Mouse (Mus musculus) heart, postnatal 36 days (tissue): ENCODE measurements around the gene Nhp2. TPM values are rescaled to one million over a fixed set of nuclear protein-coding genes. Genes with fewer than 3 reads are reported as not detected.
A peak's percentile ranks its signal among the peaks of the same experiment; 100 is the strongest.
"Not testable (repeated sequence)": the region's sequence is repeated elsewhere in the genome, so short reads cannot be mapped to it uniquely, and the experiment has no call there.

Experiments used
- DNase-seq, 2 experiments: peaks; one replicate each; pipeline ENCODE4 v3.0.0; 2021 to 2022
- intact Hi-C: fragments of 180-260 bp; cut with DNase I; formaldehyde crosslinking; loops from one replicate; pipeline ENCODE4 v1.15.1; 2025
- total RNA-seq, 2 experiments: library from RNA; stranded (reverse); gene quantifications; 2 replicates each; pipeline ENCODE4 v1.2.3; 2021

Nhp2 gene
- total RNA-seq, 2 experiments from 2014 or later = 20.2 to 25.2 TPM

GRCm38 (mm10) chr11:51650691-51651515 is 31.4 kb downstream of the Nhp2 start, which contains the start of the genes N4bp3 and D930048N14Rik:
Gene N4bp3, minus strand, starts transcription at chr11:51650842.
Gene D930048N14Rik, plus strand, starts transcription at chr11:51650954.
- DNase-seq = peak; percentile 80 to 83
- intact Hi-C loops = loop anchor here (1.0 kb wide), 1 partner anchor 31 kb away; no protein-coding TSS in a partner anchor

- DNase-seq = no peak
- intact Hi-C loops = no loop called here
These were observed 33.4 kb downstream of the Nhp2 start for GRCm38 (mm10) chr11:51652889-51653418.

- intact Hi-C loops = no loop called here
- no peak for DNase-seq
These were observed 34.2 kb downstream of the Nhp2 start for GRCm38 (mm10) chr11:51653736-51654135.

- no peak for DNase-seq
- intact Hi-C loops = no loop called here
These were observed 35.4 kb downstream of the Nhp2 start for GRCm38 (mm10) chr11:51654891-51655290.

- DNase-seq = no peak
- intact Hi-C loops = loop anchor here (2.0 kb wide), 1 partner anchor 14 kb away; no protein-coding TSS in a partner anchor
These were observed 37.4 kb downstream of the Nhp2 start for GRCm38 (mm10) chr11:51656798-51657521.

- DNase-seq = no peak
- intact Hi-C loops = no loop called here
These were observed 38.8 kb downstream of the Nhp2 start for GRCm38 (mm10) chr11:51658291-51658690.

- DNase-seq = peak in 1 of 2 experiments; percentile 26
- intact Hi-C loops = no loop called here
These were observed 39.2 kb downstream of the Nhp2 start for GRCm38 (mm10) chr11:51658705-51659104.

- DNase-seq = no peak
- intact Hi-C loops = no loop called here
These were observed 42.4 kb downstream of the Nhp2 start for GRCm38 (mm10) chr11:51661867-51662365.

- DNase-seq = no peak
- intact Hi-C loops = no loop called here
These were observed 43.1 kb downstream of the Nhp2 start for GRCm38 (mm10) chr11:51662632-51663031.

GRCm38 (mm10) chr11:51664747-51665146 is 45.2 kb downstream of the Nhp2 start:
- intact Hi-C loops, DNase-seq: not testable (repeated sequence)

- intact Hi-C loops = loop anchor here (2.0 kb wide), 1 partner anchor 14 kb away; no protein-coding TSS in a partner anchor
These were observed 51.3 kb downstream of the Nhp2 start for GRCm38 (mm10) chr11:51670846-51671245.

GRCm38 (mm10) chr11:51671376-51671775 is 51.8 kb downstream of the Nhp2 start:
- no peak for DNase-seq
- intact Hi-C loops = loop anchor here (2.0 kb wide), 1 partner anchor 15 kb away; no protein-coding TSS in a partner anchor

More at GRCm38 (mm10) chr11:51670846-51671245, 51.3 kb downstream of the Nhp2 start:
- no peak for DNase-seq

GRCm38 (mm10) chr11:51673291-51673690 is 53.8 kb downstream of the Nhp2 start:
- intact Hi-C loops = no loop called here
- DNase-seq = no peak

Other genes with a start within 250 kb of the Nhp2 start
- gene Phykpl, start 35.0 kb upstream of the Nhp2 start, total RNA-seq = 10 to 100 TPM in 1 of 2 experiments, 1 to 10 TPM in 1; 9.8 to 10.2 TPM
- 100 to 1,000 TPM; 135 to 143 TPM for gene Hnrnpab, start 12.9 kb upstream of the Nhp2 start, total RNA-seq
- gene Rmnd5b, start 16.2 kb downstream of the Nhp2 start, total RNA-seq = 10 to 100 TPM; 14.5 to 16.0 TPM
- gene N4bp3, start 31.1 kb downstream of the Nhp2 start, total RNA-seq = 10 to 100 TPM; 13.4 to 16.3 TPM
- under 1 TPM; 0.33 to 0.62 TPM for gene D930048N14Rik, start 31.2 kb downstream of the Nhp2 start, total RNA-seq
- 10 to 100 TPM; 33.8 to 36.5 TPM for gene 0610009B22Rik, start 69.1 kb downstream of the Nhp2 start, total RNA-seq
- 10 to 100 TPM; 16.4 to 16.7 TPM for gene Sec24a, start 143.9 kb downstream of the Nhp2 start, total RNA-seq
- 100 to 1,000 TPM; 127 to 135 TPM for gene Sar1b, start 144.0 kb downstream of the Nhp2 start, total RNA-seq
- gene Jade2, start 237.9 kb downstream of the Nhp2 start, total RNA-seq = 10 to 100 TPM in 1 of 2 experiments, 1 to 10 TPM in 1; 9.2 to 11.1 TPM